Mouse (Mus musculus) embryonic fibroblast, embryonic 13.5 days (primary cell): ENCODE measurements around the gene Rsf1.

ENCODE experiments used
- CTCF ChIP-seq: IDR thresholded peaks from 2 replicates; pipeline ENCODE4 v1.5.1; 2011; ENCODE audit warnings: mild to moderate bottlenecking, control low read depth, low read length, moderate library complexity, borderline replicate concordance; ENCODE audit not compliant: insufficient read depth
- POLR2A ChIP-seq: IDR thresholded peaks from 2 replicates; pipeline ENCODE4 v1.6.1; 2011; ENCODE audit warnings: low read depth, mild to moderate bottlenecking, control low read depth, low read length, moderate library complexity

- no peak for TF ChIP-seq CTCF
- TF ChIP-seq POLR2A = no peak
Measured at GRCm38 (mm10) chr7:97647656-97648055, 68.0 kb downstream of the Rsf1 start.
